Mouse (Mus musculus): ENCODE results near the gene Arl8a. TPM values are rescaled to one million over a fixed set of nuclear protein-coding genes. Genes with fewer than 3 reads are reported as not detected.

The Arl8a gene
- polyA plus RNA-seq, 2 experiments from 2014 or later = 10.3 to 10.6 TPM

GRCm38 (mm10) chr1:135204196-135205126, 57.8 kb downstream of the Arl8a start:
- no peak for ATAC-seq

GRCm38 (mm10) chr1:135205257-135205656, 58.6 kb downstream of the Arl8a start:
- no peak for ATAC-seq

Other genes with a start within 250 kb of the Arl8a start
- gene Ppp1r12b, start 190.9 kb upstream of the Arl8a start, polyA plus RNA-seq (2017; shearing (Covaris generic)) = 1 to 10 TPM; 2.7 to 2.8 TPM
- gene Ube2t, start 184.3 kb upstream of the Arl8a start, polyA plus RNA-seq (2017; shearing (Covaris generic)) = 10 to 100 TPM; 15.9 to 18.1 TPM
- not detected for gene Lgr6, start 41.5 kb upstream of the Arl8a start, polyA plus RNA-seq (2017; shearing (Covaris generic))
- gene Ptpn7, start 14.1 kb upstream of the Arl8a start, polyA plus RNA-seq (2017; shearing (Covaris generic)) = 100 to 1,000 TPM; 155 to 193 TPM
- gene Gpr37l1, start 20.9 kb downstream of the Arl8a start, polyA plus RNA-seq (2017; shearing (Covaris generic)) = not detected
- not detected for gene Elf3, start 111.7 kb downstream of the Arl8a start, polyA plus RNA-seq (2017; shearing (Covaris generic))
- 10 to 100 TPM; 45.4 to 51.9 TPM for gene Rnpep, start 137.3 kb downstream of the Arl8a start, polyA plus RNA-seq (2017; shearing (Covaris generic))
- gene Timm17a, start 167.0 kb downstream of the Arl8a start, polyA plus RNA-seq (2017; shearing (Covaris generic)) = 100 to 1,000 TPM; 181 to 212 TPM
- gene Lmod1, start 178.0 kb downstream of the Arl8a start, polyA plus RNA-seq (2017; shearing (Covaris generic)) = not detected
- gene Shisa4, start 228.4 kb downstream of the Arl8a start, polyA plus RNA-seq (2017; shearing (Covaris generic)) = not detected

Measured in activated CD4-positive, CD25-positive, alpha-beta regulatory T cell, adult 4 months (primary cell).